Mouse (Mus musculus) lung, embryonic 15.5 days (tissue): ENCODE measurements around the gene BC061212. TPM values are rescaled to one million over a fixed set of nuclear protein-coding genes. Genes with fewer than 3 reads are reported as not detected.
"Not testable (repeated sequence)": the region's sequence is repeated elsewhere in the genome, so short reads cannot be mapped to it uniquely, and the experiment has no call there.

Experiments
- ATAC-seq: fragments of 200-750 bp; cut with Nextera tagmentation; 2 replicates; pipeline ENCODE4 v1.8.0; 2017; ENCODE audit warnings: moderate number of reproducible peaks, borderline replicate concordance; ENCODE audit not compliant: low FRiP score, low TSS enrichment; ENCODE audit errors: extremely low read depth
- H3K27ac ChIP-seq: fragments of 300-500 bp; sonication (generic); 2 replicates; pipeline ENCODE4 v1.5.1; 2015; ENCODE audit warnings: moderate library complexity, mild to moderate bottlenecking, inconsistent platforms
- H3K27me3 ChIP-seq: fragments of 300-500 bp; sonication (generic); 2 replicates; pipeline ENCODE4 v1.6.1; 2015; ENCODE audit warnings: inconsistent platforms
- H3K36me3 ChIP-seq: fragments of 300-500 bp; sonication (generic); 2 replicates; pipeline ENCODE4 v1.6.1; 2015; ENCODE audit warnings: inconsistent platforms
- H3K4me1 ChIP-seq: fragments of 300-500 bp; sonication (generic); 2 replicates; pipeline ENCODE4 v1.6.1; 2015; ENCODE audit warnings: inconsistent platforms
- H3K4me2 ChIP-seq: fragments of 300-500 bp; sonication (generic); 2 replicates; pipeline ENCODE4 v1.6.1; 2015; ENCODE audit warnings: inconsistent platforms, mild to moderate bottlenecking, moderate library complexity
- H3K4me3 ChIP-seq: fragments of 300-500 bp; sonication (generic); 2 replicates; pipeline ENCODE4 v1.5.1; 2015; ENCODE audit warnings: mild to moderate bottlenecking, inconsistent platforms
- H3K9ac ChIP-seq: fragments of 300-500 bp; sonication (generic); 2 replicates; pipeline ENCODE4 v1.6.1; 2015; ENCODE audit warnings: inconsistent platforms
- H3K9me3 ChIP-seq: fragments of 300-500 bp; sonication (generic); 2 replicates; pipeline ENCODE4 v1.6.1; 2016; ENCODE audit warnings: inconsistent platforms
- WGBS: fragments of 180-500 bp; shearing (Covaris S2); methylation state at CpG from one replicate; pipeline ENCODE4 v1.1.7; 2015; 5-methylcytosine and 5-hydroxymethylcytosine counted together
- polyA plus RNA-seq: library from polyadenylated mRNA; unstranded; fragments of >200 nt; fragmentation: Nextera tagmentation; extraction: Ambion mirVana; gene quantifications from 2 replicates; pipeline ENCODE4 v1.2.1, GENCODE M21; 2015

The BC061212 gene
- not detected in 2 replicates for polyA plus RNA-seq

DNA sequence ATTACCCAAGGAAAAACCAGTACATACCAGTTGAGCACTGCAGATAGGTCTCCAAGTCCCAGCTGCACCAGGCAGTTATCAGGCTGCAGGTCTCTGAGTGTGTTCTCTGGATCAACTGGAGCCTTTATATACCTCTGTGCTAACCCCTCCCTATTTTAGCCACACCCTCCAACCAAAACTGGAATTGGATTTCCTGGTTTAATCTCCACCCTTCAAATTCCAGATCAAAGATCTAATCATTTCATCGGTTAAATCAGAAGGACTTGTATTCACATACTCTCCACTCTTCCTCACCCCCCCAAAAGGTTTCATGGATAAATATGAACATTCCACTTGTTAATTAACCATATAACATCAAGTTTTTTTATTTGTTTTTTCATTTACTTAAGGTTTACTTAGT, at the start of gene BC061212:
TSS of gene BC061212 (minus strand) at position 101 of the 400 bp plus-strand sequence.
- no CpG with 5 or more reads among the region's 1 CpGs for whole genome bisulfite sequencing
- ATAC-seq, H3K4me2 ChIP-seq, H3K27ac ChIP-seq, H3K27me3 ChIP-seq, H3K36me3 ChIP-seq, H3K9me3 ChIP-seq, H3K4me3 ChIP-seq, H3K4me1 ChIP-seq, H3K9ac ChIP-seq: not testable (repeated sequence)

DNA sequence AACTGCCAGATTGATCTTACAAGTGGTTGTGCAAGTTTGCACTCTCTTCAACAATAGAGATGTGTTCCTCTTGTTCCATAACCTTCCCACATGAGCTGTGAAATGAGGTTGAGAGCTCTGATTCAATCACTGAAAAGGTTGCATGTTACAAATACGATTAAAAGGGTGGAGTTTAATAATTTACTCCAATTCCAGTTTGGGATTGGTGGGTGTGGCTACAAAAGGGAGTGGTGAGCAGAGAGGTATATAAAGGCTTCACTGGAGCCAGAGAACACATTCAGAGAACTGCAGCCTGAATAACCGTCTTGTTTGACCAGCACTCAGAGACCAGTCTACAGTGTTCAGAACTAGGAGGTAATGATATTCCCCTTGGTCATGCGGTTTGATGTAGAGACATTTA, 5.7 kb upstream of the BC061212 start, which contains the start of gene Gm6351:
TSS of gene Gm6351 (plus strand) at position 301 of the 400 bp plus-strand sequence.
- H3K4me1 ChIP-seq, H3K4me2 ChIP-seq, H3K9ac ChIP-seq, H3K9me3 ChIP-seq, H3K4me3 ChIP-seq, H3K27ac ChIP-seq, ATAC-seq, H3K27me3 ChIP-seq, H3K36me3 ChIP-seq: not testable (repeated sequence)
- no CpG with 5 or more reads among the region's 3 CpGs for WGBS

Other genes starting within 250 kb of the BC061212 start
- gene Gm7792, start 226.8 kb downstream of the BC061212 start, polyA plus RNA-seq = not detected in 2 replicates
- not detected in 2 replicates for gene Gm16429, start 141.5 kb downstream of the BC061212 start, polyA plus RNA-seq
- not detected in 2 replicates for gene Gm6351, start 5.8 kb upstream of the BC061212 start, polyA plus RNA-seq
- not detected in 2 replicates for gene Gm3106, start 147.5 kb upstream of the BC061212 start, polyA plus RNA-seq
- gene A430089I19Rik, start 236.3 kb upstream of the BC061212 start, polyA plus RNA-seq = not detected in 2 replicates
- not detected in 2 replicates for gene Gm6502, start 243.9 kb upstream of the BC061212 start, polyA plus RNA-seq